Mouse (Mus musculus): ENCODE measurements around the gene Rims4. TPM values are rescaled to one million over a fixed set of nuclear protein-coding genes. Genes with fewer than 3 reads are reported as not detected.
A peak's percentile ranks its signal among the peaks of the same experiment; 100 is the strongest.

Gene Rims4
- polyA plus RNA-seq, 1 experiment from 2014 or later = not detected

DNA sequence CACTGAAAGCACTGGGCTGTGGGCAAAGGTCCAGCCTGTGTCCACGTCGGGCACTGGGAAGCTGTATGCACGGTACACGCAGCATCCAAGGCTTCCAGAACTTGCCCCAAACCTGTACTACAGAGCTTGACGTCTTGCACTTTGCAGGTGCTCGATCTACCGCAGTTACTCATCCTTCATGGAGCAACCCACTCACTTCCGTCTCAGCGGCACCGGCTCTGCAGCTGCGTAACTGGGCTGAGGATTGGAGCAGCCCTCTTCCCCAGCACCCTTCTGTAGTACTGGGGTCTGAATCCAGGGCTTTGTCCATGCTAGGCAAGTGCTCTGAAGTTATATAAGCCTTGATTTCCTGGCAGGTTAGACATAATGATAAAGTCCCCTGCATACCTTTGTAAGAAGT, 27.2 kb downstream of the Rims4 start:
- ATAC-seq = no peak
- CTCF ChIA-PET = no interaction called here
- no peak for DNase-seq (ENCODE audit: low read depth, low spot score)
- POLR2A ChIA-PET = no interaction called here
- no peak for TF ChIP-seq CTCF (IDR thresholded peaks at IDR 0.05)
- in situ Hi-C loops (cut with MboI; ENCODE audit: low pct_unique_long_range_greater_than_20kb) = no loop called here
- peaks cover 7% of the 10 kb centered on the region for H3K27me3 ChIP-seq

DNA sequence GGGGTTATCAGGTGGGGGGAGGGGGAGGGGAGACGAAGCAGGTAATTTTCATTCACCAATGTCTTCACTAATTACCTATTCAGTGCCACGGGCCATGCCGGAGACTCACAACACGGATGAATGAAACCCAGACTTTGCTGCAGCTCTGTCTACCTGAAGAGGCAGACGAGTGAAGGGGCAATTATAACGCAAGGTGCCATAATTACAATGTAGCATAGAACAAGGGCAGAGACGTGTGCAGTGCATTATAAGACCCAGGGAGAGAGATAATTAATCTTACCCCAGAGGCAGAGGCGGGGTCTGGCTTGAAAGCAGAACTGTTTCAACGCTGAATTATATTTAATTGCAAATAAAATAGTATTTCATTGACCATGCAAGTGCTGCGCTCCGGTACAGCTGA, 27.9 kb downstream of the Rims4 start:
- DNase-seq (ENCODE audit: low read depth, low spot score) (no peak), ATAC-seq (no peak)
- in situ Hi-C loops (cut with MboI; ENCODE audit: low pct_unique_long_range_greater_than_20kb) = no loop called here
- peaks cover 9% of the 10 kb centered on the region for H3K27me3 ChIP-seq
- POLR2A ChIA-PET = no interaction called here
- CTCF ChIA-PET = no interaction called here
- no peak for TF ChIP-seq CTCF (IDR thresholded peaks at IDR 0.05)

DNA sequence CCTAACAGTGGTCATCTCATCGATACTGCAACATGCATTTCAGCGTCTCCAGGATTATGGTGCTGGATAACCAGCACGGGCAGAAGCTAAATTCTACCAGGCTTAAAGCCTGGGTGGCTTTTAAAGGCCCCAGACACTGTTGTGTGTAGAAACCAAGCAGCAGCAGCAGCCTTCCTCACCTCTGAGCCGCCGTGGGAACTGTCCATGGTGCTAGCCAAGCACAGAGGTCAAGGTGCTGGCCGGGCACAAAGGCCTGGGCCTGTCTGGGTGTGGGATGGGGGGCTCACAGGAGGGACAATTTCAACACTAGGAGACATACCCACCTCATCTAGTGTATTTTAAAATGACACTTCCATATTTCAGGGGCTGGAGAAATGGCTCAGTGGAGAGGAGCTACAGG, 29.1 kb downstream of the Rims4 start:
- in situ Hi-C loops (cut with MboI; ENCODE audit: low pct_unique_long_range_greater_than_20kb) = no loop called here
- ATAC-seq (no peak), DNase-seq (ENCODE audit: low read depth, low spot score) (peak; percentile 4)
- ChIA-PET POLR2A (no interaction called here), CTCF (no interaction called here)
- peaks cover 15% of the 10 kb centered on the region for H3K27me3 ChIP-seq
- TF ChIP-seq CTCF (IDR thresholded peaks at IDR 0.05) = no peak

DNA sequence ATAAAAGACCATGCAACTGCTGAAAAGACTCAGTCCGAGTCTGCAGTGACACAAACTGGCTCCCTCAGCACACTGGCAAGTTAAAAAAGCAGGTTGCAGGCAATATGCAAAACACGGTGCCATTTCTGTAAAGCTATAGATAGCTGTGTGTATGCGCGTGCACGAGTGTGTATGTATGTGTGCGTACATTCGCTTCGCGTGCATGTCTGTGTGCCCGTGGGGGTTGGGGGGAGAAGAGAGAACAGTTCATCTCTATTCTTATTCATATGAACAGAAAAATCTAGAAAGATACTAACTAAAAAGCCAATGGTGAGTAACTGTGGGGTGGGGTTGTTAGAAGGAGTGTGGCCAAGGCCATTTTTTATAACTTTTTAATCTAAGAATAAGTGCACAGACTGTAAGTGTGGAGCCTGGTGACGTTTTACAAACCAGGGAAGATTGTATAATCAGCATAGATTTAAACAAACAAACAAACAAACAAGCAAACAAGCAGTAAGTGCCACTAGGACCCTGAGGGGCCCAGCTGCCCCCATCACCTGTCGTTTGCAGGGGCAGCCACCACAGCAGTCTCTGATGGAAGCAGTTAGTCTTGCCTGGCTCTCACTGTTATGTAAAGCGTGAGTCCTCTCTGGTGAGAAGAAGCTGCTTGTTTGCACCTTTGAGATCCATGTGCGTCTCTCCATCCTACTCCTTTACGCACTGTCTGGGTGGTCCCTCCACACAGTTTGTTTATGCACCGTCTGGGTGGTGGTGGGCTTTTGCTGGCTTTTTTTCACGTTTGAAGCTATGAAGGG, 35.4 kb downstream of the Rims4 start:
- ChIA-PET POLR2A (no interaction called here), CTCF (no interaction called here)
- ATAC-seq = no peak
- no peak for DNase-seq (ENCODE audit: low read depth, low spot score)
- in situ Hi-C loops (cut with MboI; ENCODE audit: low pct_unique_long_range_greater_than_20kb) = no loop called here
- H3K27me3 ChIP-seq = peaks cover 38% of the 10 kb centered on the region
- no peak for TF ChIP-seq CTCF (IDR thresholded peaks at IDR 0.05)

DNA sequence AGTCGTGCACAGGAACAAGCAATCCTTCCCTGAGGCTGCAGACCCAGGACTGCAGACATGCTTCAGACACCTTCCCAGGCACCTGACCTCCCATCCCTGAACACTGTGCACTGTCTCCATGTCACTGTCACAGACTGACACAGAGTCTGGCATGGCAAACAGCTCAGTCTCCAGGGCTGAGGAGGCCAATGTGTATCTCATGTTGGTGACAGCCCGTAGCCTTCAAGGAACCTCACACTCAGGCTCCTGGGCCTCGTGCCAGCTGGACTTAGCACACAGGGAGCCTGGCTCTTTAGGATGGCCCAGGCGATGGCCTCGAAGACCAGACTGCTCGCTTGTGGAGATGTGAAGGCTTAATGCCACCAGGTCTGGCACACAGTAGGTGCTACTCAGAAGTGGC, 37.6 kb downstream of the Rims4 start:
- no peak for ATAC-seq
- CTCF ChIA-PET = no interaction called here
- DNase-seq (ENCODE audit: low read depth, low spot score) = no peak
- in situ Hi-C loops (cut with MboI; ENCODE audit: low pct_unique_long_range_greater_than_20kb) = no loop called here
- no peak for TF ChIP-seq CTCF (IDR thresholded peaks at IDR 0.05)
- peaks cover 31% of the 10 kb centered on the region for H3K27me3 ChIP-seq
- POLR2A ChIA-PET = no interaction called here

DNA sequence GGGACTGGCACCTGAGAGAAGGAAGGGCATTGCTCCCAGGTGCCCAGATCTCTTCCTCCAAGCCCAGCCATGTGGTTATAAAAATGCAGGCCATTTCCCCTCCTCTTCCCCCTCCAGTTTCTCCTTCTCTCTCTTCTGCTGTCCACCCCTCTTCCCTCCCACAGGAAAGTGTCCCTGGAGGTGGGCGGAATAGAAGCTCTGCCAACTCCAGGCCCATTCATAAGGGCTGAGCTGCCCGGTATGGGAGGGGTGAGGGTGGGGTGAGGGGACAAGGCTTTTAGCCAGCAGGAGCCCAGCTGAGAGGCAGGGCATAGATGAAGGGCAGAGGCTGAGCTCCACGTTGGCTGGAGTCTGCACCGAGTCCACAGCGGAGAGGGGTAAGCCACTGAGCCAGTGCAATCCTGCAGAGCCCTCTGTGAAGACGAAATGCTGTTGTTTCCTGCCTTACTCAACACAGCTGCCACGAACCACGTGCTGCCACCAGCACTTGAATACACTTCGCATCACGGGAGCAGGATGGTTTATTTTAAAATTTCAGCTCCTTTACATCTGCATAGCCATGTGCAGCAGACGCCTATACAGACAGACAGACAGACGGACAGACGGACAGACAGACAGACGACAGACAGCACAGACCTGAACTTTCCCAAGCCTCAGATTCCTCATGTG, 41.5 kb downstream of the Rims4 start:
- in situ Hi-C loops (cut with MboI; ENCODE audit: low pct_unique_long_range_greater_than_20kb) = no loop called here
- peaks cover 30% of the 10 kb centered on the region for H3K27me3 ChIP-seq

DNA sequence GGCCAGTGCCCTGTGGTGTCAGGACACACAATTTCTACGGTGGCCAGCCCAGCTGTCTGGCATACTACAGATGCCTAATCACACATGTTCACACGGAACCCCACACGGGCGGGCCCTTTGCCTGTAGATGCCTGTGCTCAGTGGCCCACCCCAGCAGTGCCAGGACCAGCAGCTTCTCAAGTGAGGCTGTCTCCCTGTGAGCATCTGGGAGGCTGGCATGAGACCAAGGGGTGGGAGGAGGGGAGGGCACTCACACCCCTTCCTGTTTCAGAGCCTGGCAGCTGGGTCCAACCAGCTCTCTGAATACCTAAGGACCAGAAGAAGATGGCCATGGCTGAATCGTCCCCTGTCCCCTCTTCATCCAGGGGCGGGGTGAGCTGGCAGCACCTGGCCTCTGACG, 43.0 kb downstream of the Rims4 start:
- ATAC-seq (no peak), DNase-seq (ENCODE audit: low read depth, low spot score) (no peak)
- CTCF ChIA-PET = no interaction called here
- POLR2A ChIA-PET = no interaction called here
- in situ Hi-C loops (cut with MboI; ENCODE audit: low pct_unique_long_range_greater_than_20kb) = no loop called here
- no peak for TF ChIP-seq CTCF (IDR thresholded peaks at IDR 0.05)
- H3K27me3 ChIP-seq = peaks cover 35% of the 10 kb centered on the region

More for the DNA sequence above, 41.5 kb downstream of the Rims4 start:
- no peak for TF ChIP-seq CTCF (IDR thresholded peaks at IDR 0.05)
- ChIA-PET POLR2A (no interaction called here), CTCF (no interaction called here)
- no peak for DNase-seq (ENCODE audit: low read depth, low spot score)
- ATAC-seq = no peak

DNA sequence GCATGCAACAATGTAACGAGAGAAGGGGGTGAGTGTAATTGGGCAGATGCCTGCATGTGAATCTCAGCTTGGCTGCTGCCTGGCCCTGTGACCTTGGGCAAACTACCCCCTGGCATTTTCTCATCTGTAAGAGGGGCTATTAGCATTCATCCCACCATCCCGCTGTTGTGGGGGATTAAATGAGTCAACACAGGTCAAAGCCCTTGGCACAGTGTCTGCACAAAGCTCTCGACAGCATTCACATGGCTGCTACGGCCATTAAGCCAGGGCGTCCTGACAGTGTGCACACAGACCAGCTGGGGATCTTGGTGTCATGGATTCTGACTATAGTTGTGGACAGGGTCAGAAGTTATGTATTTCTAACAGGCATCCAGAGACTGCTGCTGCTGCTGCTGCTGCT, 43.6 kb downstream of the Rims4 start:
- no peak for TF ChIP-seq CTCF (IDR thresholded peaks at IDR 0.05)
- ChIA-PET CTCF (no interaction called here), POLR2A (no interaction called here)
- peaks cover 34% of the 10 kb centered on the region for H3K27me3 ChIP-seq
- in situ Hi-C loops (cut with MboI; ENCODE audit: low pct_unique_long_range_greater_than_20kb) = no loop called here
- ATAC-seq (no peak), DNase-seq (ENCODE audit: low read depth, low spot score) (no peak)

DNA sequence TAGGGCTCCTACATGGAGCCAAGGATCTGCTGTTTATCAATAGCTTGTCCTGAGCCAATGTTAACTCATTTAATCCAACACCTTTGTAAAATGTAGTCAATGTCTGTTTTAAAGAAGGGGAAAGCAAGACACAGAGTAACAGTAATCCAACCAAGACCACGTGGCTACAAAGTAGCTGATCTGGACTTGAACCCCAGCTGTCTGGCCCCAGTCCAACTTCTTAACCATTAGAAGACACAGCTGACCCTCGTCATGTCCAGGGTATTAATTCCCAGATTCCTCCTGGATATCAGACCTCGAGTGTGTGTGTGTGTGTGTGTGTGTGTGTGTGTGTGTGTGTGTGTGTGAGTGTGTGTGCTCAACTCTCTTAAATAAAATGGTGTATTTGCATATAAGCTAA, 46.6 kb downstream of the Rims4 start:
- in situ Hi-C loops (cut with MboI; ENCODE audit: low pct_unique_long_range_greater_than_20kb) = no loop called here
- H3K27me3 ChIP-seq = peaks cover 31% of the 10 kb centered on the region
- ChIA-PET POLR2A (interaction anchor here (0.7 kb wide), 1 partner anchor 14 kb away, joined by 5 read pairs; no protein-coding TSS in a partner anchor), CTCF (no interaction called here)
- ATAC-seq = no peak
- no peak for TF ChIP-seq CTCF (IDR thresholded peaks at IDR 0.05)
- DNase-seq (ENCODE audit: low read depth, low spot score) = no peak

DNA sequence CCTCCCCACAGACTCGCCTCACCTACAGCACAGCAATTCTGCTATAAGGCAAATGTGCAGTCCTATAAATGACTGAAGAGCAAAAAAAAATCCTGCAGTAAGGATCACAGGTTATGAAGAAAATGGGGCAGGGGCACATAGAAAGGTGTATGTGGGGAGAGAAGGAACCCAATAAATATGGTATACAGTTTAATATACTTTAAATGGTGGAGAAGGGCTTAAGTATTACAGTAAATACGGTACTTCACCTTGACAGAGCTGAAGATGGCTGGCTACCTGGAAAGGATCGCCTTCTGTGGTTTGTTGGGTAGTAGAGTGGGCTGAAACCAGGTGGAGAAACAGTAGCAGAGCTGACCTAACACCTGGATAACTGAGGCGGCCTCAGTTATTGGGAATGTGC, 47.2 kb downstream of the Rims4 start:
- DNase-seq (ENCODE audit: low read depth, low spot score) (no peak), ATAC-seq (no peak)
- POLR2A ChIA-PET = interaction anchor here (0.7 kb wide), 1 partner anchor 13 kb away, joined by 5 read pairs; no protein-coding TSS in a partner anchor
- CTCF ChIA-PET = no interaction called here
- in situ Hi-C loops (cut with MboI; ENCODE audit: low pct_unique_long_range_greater_than_20kb) = no loop called here
- TF ChIP-seq CTCF (IDR thresholded peaks at IDR 0.05) = no peak
- peaks cover 36% of the 10 kb centered on the region for H3K27me3 ChIP-seq

DNA sequence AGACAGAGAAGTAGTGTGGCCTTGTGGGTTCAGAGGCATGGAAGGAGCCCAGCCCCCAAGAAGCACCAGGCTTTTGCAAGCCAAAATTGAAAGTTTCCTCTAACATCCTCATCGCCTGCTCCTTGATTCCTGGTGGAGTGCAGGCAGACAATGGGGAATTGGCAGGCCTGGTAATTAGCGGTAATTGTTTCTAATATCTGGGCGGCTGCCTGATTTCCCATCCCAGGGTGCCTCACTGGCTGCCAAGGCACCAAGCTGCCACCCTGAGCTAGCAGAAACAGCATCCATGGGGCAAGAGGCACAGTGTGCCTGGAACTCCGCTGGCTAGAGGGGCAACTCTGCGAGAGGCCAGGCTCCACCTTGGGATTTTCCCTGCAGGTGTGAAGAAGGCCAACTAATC, 48.7 kb downstream of the Rims4 start:
- no peak for TF ChIP-seq CTCF (IDR thresholded peaks at IDR 0.05)
- in situ Hi-C loops (cut with MboI; ENCODE audit: low pct_unique_long_range_greater_than_20kb) = no loop called here
- POLR2A ChIA-PET = no interaction called here
- CTCF ChIA-PET = no interaction called here
- no peak for ATAC-seq
- DNase-seq (ENCODE audit: low read depth, low spot score) = no peak
- H3K27me3 ChIP-seq = peaks cover 51% of the 10 kb centered on the region

Measured in Patski (cell line).